Mouse (Mus musculus) embryo, embryonic 11 days (tissue): ENCODE results near the gene Nicn1.
A peak's percentile ranks its signal among the peaks of the same experiment; 100 is the strongest.

Experiments
- DNase-seq: peaks from one replicate; pipeline ENCODE4 v3.0.0-alpha.2; 2015

The Nicn1 gene

DNA sequence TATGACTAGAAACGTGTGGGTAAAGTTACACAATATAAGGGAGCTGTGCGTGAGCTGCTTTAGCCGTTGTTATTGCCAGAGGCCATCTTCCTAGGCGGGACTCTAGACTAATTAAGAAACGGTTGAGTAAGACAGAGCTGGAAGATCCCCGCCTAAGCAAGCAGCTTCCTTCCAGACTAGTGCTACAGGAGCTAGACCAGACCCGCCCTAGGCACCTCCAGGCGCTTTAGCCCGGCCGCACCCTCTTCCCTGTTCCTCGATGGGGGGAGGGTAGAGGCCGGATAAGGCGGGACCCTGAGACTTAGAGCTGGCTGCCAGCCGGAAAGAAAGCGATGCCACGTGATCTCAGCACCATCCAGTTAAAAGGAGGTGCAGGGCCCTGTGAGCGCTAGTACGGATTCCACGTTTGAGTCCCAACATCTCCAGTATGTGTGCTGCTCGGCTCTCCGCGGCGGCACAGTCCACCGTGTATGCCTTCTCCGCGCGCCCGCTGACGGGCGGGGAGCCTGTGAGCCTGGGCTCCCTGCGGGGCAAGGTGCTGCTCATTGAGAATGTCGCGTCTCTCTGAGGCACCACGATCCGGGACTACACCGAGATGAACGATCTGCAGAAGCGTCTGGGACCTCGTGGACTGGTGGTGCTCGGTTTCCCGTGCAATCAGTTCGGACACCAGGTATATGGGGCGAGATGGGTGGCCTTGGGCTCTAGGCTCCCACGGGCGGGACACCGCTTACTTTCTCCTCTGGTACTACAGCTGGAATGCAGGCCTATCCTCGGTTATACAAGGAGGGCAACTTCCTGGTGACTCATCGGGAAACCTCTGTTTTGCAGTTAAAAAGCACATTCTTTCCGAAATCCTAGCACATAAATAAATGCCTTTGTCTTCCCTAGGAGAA, 48.9 kb downstream of the Nicn1 start, which contains the start of gene Gpx1:
Gpx1 (plus strand) TSS at position 18 of the 896 bp plus-strand sequence.
- DNase-seq: peak; percentile 96

DNA sequence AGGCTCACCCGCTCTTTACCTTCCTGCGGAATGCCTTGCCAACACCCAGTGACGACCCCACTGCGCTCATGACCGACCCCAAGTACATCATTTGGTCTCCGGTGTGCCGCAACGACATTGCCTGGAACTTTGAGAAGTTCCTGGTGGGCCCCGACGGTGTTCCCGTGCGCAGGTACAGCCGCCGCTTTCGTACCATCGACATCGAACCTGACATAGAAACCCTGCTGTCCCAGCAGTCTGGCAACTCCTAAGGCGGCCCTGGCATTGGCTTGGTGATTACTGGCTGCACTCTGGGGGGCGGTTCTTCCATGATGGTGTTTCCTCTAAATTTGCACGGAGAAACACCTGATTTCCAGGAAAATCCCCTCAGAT, 49.6 kb downstream of the Nicn1 start:
- DNase-seq: no peak

DNA sequence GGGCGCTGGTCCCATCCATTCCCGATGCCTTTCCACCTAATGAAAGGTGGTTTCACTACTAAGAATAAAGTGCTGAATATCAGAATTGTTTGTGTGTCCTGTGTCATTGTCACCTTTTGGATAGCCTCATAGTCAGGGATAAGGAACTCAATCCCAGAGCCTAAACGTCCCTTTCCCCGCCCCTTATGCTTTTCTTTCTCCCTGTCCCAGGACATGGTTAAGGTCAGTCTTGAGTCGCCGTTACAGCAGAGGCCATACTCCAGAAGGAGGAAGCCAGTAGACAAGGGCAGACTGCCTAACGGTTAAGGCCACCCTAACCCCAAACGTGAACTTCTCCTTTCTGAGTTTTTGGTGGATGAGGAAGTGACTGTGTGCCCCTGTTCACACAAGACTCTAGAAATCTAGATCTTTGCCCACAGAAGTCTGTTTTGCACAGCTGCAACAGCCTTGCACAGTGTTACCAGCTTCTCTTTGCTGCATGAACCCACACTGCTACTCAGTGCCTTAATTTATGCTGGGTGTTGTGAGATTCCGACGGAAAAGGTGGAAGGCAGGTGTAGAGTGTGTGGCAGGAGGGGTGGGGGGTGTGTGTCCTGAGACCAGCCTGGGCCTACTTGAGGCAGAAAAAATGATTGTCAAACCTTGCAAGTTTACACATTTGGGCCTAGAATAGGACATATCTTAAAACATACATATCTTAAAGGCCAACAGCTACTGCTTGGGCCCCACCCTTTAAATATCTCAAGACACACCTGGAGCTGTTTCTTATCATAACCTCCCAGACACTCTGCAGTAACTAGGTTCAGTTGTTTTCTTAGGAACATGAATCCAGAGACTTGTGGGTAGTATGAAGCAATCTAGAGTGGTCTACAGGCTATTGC, 50.3 kb downstream of the Nicn1 start:
- DNase-seq: no peak

DNA sequence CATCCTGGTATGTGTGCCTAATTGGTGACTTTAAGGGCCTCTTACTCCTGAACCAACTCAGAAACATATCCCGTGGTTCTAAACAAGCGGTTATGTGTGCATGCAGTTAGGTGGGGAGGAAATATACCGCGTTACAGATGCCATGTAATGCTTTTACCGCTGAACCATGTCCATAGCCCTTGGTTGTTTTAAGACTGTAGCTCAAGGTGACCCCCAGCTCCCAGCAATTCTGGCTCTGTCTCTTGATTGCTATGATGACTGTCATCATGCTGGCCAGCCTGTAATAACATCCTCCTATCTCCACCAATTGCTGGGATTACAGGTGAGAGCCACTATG, 50.9 kb downstream of the Nicn1 start:
- DNase-seq: no peak

DNA sequence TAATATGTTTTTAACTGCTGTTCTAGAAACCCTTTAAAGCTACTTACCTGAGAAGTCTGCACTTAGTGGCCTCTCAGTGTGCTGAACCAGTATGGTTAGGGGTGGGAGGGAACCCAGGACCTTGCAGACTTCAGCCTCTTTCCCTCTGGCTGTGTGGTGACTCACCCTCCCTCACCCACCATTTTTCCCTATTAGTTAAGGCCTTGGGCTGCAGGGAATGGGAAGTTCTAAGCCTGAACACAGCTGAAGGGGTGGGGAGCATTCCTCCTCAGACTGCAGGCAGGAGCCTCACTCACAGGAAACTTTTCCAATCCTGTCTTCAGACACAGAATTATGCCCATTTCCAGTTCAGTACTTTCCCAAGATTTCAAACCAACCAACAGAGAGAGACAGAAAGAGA, 51.6 kb downstream of the Nicn1 start:
- DNase-seq: no peak

DNA sequence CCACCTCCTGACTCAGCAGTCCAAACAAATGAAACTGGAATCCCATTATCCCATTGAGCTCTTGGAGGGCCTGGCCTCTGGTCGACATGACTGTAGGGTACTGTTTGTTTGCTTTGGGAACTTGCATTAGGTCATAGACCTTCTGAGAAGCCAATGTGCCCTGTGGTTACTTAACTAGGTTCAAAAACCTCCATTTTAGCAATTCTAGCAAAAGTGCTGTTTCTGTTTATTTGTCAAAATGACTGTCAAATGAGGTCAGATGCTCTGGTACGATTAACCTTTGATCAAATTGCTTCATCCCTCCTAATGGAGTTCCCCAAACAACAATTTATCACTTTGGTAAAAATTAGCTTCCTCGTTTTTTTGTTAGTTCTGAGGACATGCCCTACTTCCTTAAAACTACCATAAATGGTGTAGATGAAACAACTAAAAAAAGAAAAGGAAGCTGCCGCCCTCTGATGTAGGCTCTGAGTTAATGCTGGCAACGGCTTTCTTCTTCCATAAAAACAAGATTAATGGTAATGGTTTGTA, 52.1 kb downstream of the Nicn1 start:
- DNase-seq: no peak

DNA sequence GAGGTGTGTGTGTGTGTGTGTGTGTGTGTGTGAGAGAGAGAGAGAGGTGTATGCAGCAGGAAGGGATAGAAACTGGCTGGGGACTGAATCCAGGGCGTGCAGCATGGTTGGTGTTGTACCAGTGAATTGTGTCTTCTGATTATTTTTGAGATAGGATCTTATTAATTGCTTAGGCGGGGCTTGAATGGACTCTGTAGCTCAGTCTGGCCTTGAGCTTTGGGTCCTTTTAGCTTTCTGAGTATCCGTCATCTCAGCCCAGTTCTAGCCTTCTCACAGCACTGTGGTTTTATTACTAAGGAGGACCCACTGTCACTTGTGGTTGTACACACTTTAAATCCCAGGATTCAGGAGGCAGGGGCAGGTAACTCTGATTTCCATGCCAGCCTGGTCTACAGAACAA, 53.1 kb downstream of the Nicn1 start:
- no peak for DNase-seq

DNA sequence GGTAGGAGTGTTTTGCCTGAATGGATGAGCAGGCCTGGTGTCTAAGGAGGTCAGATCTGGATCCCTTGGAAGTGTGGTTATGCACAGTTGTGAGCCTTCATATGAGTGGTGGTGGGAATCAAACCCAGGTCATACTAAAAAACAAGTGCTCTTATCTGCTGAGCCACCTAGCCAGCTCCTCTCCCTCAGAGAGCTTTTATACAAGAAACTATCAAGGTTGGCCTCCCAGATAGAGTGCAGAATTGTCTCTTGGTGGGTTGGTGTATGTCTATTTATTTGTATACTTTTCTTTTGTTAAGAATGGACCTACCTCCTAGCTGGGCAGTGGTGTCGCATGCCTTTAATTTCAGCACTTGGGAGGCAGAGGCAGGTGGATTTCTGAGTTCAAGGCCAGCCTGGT, 53.6 kb downstream of the Nicn1 start:
- no peak for DNase-seq

DNA sequence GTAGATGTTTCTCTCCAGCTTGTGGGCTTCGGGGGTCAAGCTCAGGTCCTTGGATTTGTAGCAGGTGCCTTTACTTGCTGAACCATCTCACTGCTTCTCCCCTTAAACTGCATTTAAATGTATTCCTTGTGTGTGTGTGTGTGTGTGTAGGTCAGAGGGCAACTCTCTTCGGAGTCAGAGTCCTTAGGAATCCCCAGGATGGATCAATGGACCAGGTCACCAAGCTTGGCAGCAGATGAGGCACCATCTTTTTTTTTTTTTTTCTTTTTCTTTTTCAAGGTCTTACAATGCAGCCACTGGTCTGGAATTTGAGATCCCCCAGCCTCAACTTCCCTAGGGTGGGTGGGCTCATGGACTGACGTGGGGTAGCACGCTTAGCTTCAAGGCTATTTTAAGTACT, 54.2 kb downstream of the Nicn1 start:
- no peak for DNase-seq
